Mouse (Mus musculus): Measurements from ENCODE around the gene Wdr70.

GRCm38 (mm10) chr15:8003789-8004188 lies 95.2 kb downstream of the Wdr70 start:
- TF ChIP-seq BHLHE40 (IDR thresholded peaks at IDR 0.05; ENCODE audit: low read depth, low read length) (no peak), MAFK (IDR thresholded peaks at IDR 0.05; ENCODE audit: insufficient replicate concordance, low read length) (no peak), POLR2A (IDR thresholded peaks at IDR 0.05; ENCODE audit: low read depth, low read length) (no peak), EP300 (IDR thresholded peaks at IDR 0.05; ENCODE audit: low read length) (no peak), POLR2AphosphoS2 (IDR thresholded peaks at IDR 0.05; ENCODE audit: low read depth, low read length) (no peak), TCF12 (IDR thresholded peaks at IDR 0.05; ENCODE audit: low read depth, low read length) (no peak), CTCF (conservative IDR thresholded peaks at IDR 0.05 in 1 of 2, IDR thresholded peaks at IDR 0.05 in 1 of 2; ENCODE audit: low read depth in 2 of 2, low read length in 2 of 2) (no peak)
